Mouse (Mus musculus) hindbrain, embryonic 14.5 days (tissue): ENCODE results near the gene Jak1. TPM values are rescaled to one million over a fixed set of nuclear protein-coding genes. Genes with fewer than 3 reads are reported as not detected.
"Not testable (repeated sequence)": the region's sequence is repeated elsewhere in the genome, so short reads cannot be mapped to it uniquely, and the experiment has no call there.

Experiments
- ATAC-seq: fragments of 200-750 bp; cut with Nextera tagmentation; 2 replicates; pipeline ENCODE4 v1.8.0; 2017; ENCODE audit warnings: moderate number of reproducible peaks, mild to moderate bottlenecking, moderate TSS enrichment, moderate library complexity; ENCODE audit not compliant: low FRiP score
- DNase-seq: peaks from one replicate; pipeline ENCODE4 v3.0.0-alpha.2; 2015; ENCODE audit warnings: low spot score
- H3K27ac ChIP-seq: fragments of 300-500 bp; sonication (generic); 2 replicates; pipeline ENCODE4 v1.5.1; 2014; ENCODE audit warnings: mild to moderate bottlenecking, moderate library complexity
- H3K27me3 ChIP-seq: fragments of 300-500 bp; sonication (generic); 2 replicates; pipeline ENCODE4 v1.6.1; 2014; ENCODE audit warnings: mild to moderate bottlenecking, low read length, mixed read lengths; ENCODE audit not compliant: control insufficient read depth, insufficient read depth
- H3K36me3 ChIP-seq: fragments of 300-500 bp; sonication (generic); replicated peaks from 2 replicates; pipeline ENCODE4 v1.6.1; 2014; ENCODE audit not compliant: control insufficient read depth, insufficient read depth
- H3K4me1 ChIP-seq: fragments of 300-500 bp; sonication (generic); replicated peaks from 2 replicates; pipeline ENCODE4 v1.6.1; 2014; ENCODE audit warnings: antibody characterized with exemption, low read length, mixed read lengths; ENCODE audit not compliant: control insufficient read depth, insufficient read depth
- H3K4me2 ChIP-seq: fragments of 300-500 bp; sonication (generic); replicated peaks from 2 replicates; pipeline ENCODE4 v1.6.1; 2014; ENCODE audit warnings: mild to moderate bottlenecking, moderate library complexity
- H3K4me3 ChIP-seq: fragments of 300-500 bp; sonication (generic); replicated peaks from 2 replicates; pipeline ENCODE4 v1.5.1; 2014; ENCODE audit warnings: mild to moderate bottlenecking, low read length
- H3K9ac ChIP-seq: fragments of 300-500 bp; sonication (generic); 2 replicates; pipeline ENCODE4 v1.6.1; 2014
- H3K9me3 ChIP-seq: fragments of 300-500 bp; sonication (generic); 2 replicates; pipeline ENCODE4 v1.6.1; 2016; ENCODE audit warnings: low read length; ENCODE audit not compliant: control insufficient read depth
- WGBS: fragments of 180-500 bp; shearing (Covaris S2); extraction: QIAGEN DNeasy Blood & Tissue Kit; methylation state at CpG from one replicate; pipeline ENCODE4 v1.1.7; 2014; 5-methylcytosine and 5-hydroxymethylcytosine counted together
- polyA plus RNA-seq: library from polyadenylated mRNA; unstranded; fragments of >200 nt; fragmentation: Nextera tagmentation; extraction: Ambion mirVana; gene quantifications from 2 replicates; pipeline ENCODE4 v1.2.1, GENCODE M21; 2014

Gene Jak1
- polyA plus RNA-seq, 1 experiment from 2014 or later = 100 TPM

DNA sequence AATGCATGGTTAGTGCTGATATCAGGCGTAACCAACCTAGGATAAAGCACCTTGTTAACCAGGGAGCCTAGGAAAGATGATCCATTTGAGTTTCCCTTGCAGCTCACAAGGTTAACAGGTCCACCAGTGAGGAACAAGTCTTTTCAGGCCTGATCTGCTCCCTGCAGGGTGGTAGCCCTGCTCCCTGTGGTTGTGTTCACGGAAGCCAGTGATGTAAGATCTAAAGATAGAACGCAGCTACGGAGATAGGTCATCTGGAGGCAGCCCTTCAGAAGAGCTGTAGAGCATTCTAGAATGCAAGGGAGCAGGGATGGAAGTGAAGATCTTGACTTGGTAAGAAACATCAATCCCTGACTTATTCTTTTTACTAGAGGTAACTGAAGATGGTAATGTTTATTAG is 18.9 kb upstream of the Jak1 start:
- no peak overlapping the region for H3K4me3 ChIP-seq
- H3K4me1 ChIP-seq = no peaks in the 10 kb centered on the region
- 71% methylated on average over 4 of the region's 4 CpGs for WGBS
- no peaks in the 10 kb centered on the region for H3K27me3 ChIP-seq
- no peak overlapping the region for H3K9ac ChIP-seq
- ATAC-seq = no peak
- H3K4me2 ChIP-seq = no peak overlapping the region
- H3K9me3 ChIP-seq = no peaks in the 10 kb centered on the region
- H3K36me3 ChIP-seq = no peaks in the 10 kb centered on the region
- DNase-seq = no peak
- H3K27ac ChIP-seq = no peak overlapping the region

DNA sequence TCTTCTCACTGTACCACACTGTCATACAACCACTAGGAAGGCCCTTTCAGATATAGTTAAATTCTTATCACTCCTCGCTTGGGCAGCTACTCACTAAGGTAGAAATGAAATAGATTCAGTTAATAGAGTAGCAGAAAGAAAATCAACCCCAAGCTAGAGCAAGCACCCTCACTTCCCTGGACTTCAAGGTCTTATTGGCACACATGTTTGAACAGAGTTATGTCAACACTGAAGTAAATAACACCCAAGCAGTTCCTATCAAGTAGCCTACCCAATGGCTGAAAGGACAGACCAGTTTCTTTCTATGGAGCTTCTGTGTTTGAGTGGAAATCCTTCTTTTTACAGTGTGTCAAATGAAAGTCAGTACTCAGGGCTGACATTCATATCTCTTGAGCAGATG is 17.2 kb upstream of the Jak1 start:
- ATAC-seq (no peak), DNase-seq (no peak)
- no peak overlapping the region for H3K4me2 ChIP-seq
- H3K9me3 ChIP-seq = no peaks in the 10 kb centered on the region
- H3K9ac ChIP-seq = no peak overlapping the region
- H3K36me3 ChIP-seq = no peaks in the 10 kb centered on the region
- H3K27ac ChIP-seq = no peak overlapping the region
- no peak overlapping the region for H3K4me3 ChIP-seq
- 89% methylated on average over 1 of the region's 1 CpGs for WGBS
- H3K27me3 ChIP-seq = no peaks in the 10 kb centered on the region
- H3K4me1 ChIP-seq = no peaks in the 10 kb centered on the region

DNA sequence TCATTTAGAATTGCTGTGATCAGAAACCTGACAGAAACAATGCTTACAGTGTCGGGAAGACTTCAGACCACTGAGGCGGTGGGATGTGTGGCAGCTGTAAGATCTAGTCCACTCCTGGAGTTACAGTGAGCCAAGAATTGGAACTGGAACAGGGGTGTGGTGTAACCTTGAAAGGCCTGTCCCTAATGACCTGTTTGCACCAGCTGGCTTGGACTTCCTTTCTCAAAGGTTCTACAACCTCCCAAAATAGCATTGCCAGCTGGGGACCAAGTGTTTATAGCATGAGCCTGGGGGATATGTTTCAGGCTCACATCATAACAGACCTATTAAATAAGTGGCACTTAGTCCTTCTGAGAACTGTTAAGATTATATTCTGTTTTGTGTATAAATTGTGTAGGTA is 15.0 kb upstream of the Jak1 start:
- Histone ChIP-seq H3K9ac (no peak overlapping the region), H3K4me3 (no peak overlapping the region), H3K27ac (no peak overlapping the region), H3K9me3 (no peaks in the 10 kb centered on the region), H3K4me1 (no peaks in the 10 kb centered on the region), H3K4me2 (no peak overlapping the region), H3K27me3 (no peaks in the 10 kb centered on the region), H3K36me3 (no peaks in the 10 kb centered on the region)
- 79% methylated on average over 2 of the region's 2 CpGs for WGBS
- ATAC-seq = no peak
- DNase-seq = no peak

DNA sequence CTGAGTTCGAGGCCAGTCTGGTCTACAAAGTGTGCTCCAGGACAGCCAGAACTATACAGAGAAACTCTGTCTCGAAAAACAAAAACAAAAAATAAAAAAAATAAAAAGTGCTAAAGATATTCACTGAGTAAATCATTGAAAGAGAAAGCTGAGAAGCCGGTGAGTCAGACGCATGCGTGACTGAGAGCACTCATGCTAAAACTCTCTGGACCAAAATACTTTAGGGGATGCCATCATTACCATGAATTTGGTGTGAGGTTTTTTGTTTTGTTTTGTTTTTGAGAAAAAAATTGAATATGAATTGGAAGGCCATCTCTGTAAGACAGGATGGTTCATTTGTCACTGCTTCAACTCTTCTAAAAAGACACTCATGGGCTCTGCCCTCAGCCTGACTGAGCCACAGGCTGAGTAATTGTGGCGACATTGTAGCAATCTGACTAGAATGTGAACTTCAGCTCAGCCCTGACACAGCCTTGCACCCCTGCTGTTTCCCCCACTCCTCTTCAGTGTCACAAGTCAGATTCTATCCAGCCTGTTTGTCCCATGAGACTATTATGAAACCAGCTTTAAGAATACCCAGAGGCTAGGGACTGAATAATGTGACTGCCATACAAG is 11.5 kb upstream of the Jak1 start:
- Histone ChIP-seq H3K4me1 (no peaks in the 10 kb centered on the region), H3K27me3 (no peaks in the 10 kb centered on the region), H3K4me2 (no peak overlapping the region), H3K36me3 (no peaks in the 10 kb centered on the region), H3K9me3 (no peaks in the 10 kb centered on the region), H3K9ac (no peak overlapping the region), H3K27ac (no peak overlapping the region), H3K4me3 (no peak overlapping the region)
- WGBS = 78% methylated on average over 6 of the region's 6 CpGs
- ATAC-seq = no peak
- no peak for DNase-seq

DNA sequence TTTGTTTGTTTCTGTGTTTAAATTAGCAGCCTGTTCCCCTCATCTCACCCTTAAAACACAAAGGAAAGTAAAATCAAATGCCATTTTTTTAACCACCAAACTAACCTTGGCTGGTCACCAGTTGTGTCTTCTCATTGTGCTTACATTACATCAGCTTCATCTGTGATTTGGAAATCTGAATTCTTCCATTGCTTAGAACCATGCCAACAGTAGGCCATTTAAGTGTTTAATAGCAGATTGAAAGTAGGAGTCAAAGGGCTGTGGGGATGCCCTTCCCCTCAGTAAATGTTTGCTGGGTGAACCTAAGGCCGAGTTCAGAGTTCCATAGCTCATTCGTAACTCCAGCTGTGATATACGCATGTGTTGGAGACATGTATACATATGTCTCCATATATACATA is 10.8 kb upstream of the Jak1 start:
- H3K9me3 ChIP-seq = no peaks in the 10 kb centered on the region
- no peak overlapping the region for H3K9ac ChIP-seq
- H3K4me2 ChIP-seq = no peak overlapping the region
- H3K27ac ChIP-seq = no peak overlapping the region
- WGBS = 92% methylated on average over 3 of the region's 3 CpGs
- no peaks in the 10 kb centered on the region for H3K36me3 ChIP-seq
- no peaks in the 10 kb centered on the region for H3K27me3 ChIP-seq
- H3K4me3 ChIP-seq = no peak overlapping the region
- H3K4me1 ChIP-seq = no peaks in the 10 kb centered on the region
- DNase-seq (no peak), ATAC-seq (no peak)

DNA sequence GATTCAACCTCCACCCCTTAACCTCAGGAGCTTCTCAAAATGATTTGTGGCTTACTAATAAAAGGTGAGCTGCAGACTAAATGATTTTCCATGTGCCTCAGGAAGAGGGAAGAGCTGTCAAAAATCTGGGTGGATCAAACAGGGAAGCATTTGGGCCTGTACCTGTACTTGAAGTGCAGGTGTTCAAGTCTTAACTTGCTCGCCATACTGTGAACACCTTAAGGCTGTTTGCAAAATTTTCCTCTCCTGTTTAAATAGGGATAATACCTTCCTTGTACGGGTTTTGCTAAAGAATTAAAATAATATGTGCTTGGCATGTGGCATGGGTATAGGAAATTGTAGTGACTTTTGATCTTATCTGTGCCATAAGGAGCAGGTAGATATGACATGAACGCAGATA is 5.7 kb upstream of the Jak1 start:
- H3K4me3 ChIP-seq = no peak overlapping the region
- no peaks in the 10 kb centered on the region for H3K27me3 ChIP-seq
- WGBS = 91% methylated on average over 3 of the region's 3 CpGs
- no peak for ATAC-seq
- H3K4me1 ChIP-seq = no peaks in the 10 kb centered on the region
- no peak overlapping the region for H3K27ac ChIP-seq
- no peaks in the 10 kb centered on the region for H3K36me3 ChIP-seq
- H3K9me3 ChIP-seq = no peaks in the 10 kb centered on the region
- no peak overlapping the region for H3K4me2 ChIP-seq
- no peak overlapping the region for H3K9ac ChIP-seq
- DNase-seq = no peak

DNA sequence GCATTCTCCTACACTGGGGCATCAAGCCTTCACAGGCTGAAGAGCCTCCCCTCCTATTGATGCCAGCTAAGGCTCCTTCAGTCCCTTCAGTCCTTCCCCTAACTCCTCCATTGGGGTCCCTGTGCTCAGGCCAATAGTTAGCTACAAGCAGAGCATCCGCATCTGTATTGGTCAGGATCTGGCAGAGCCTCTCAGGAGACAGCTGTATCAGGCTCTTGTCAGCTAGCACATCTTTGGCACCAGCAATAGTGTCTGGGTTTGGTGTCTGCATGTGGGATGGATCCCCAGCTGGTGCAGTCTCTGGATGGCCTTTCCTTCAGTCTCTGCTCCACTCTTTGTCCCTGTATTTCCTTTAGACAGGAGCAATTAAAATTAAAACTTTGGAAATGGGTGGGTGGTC is 3.4 kb upstream of the Jak1 start:
- not testable (repeated sequence) for H3K9me3 ChIP-seq, ATAC-seq, H3K4me3 ChIP-seq, H3K36me3 ChIP-seq, DNase-seq, H3K27ac ChIP-seq, H3K27me3 ChIP-seq, H3K9ac ChIP-seq, H3K4me2 ChIP-seq, H3K4me1 ChIP-seq
- WGBS = 77% methylated on average over 1 of the region's 1 CpGs

DNA sequence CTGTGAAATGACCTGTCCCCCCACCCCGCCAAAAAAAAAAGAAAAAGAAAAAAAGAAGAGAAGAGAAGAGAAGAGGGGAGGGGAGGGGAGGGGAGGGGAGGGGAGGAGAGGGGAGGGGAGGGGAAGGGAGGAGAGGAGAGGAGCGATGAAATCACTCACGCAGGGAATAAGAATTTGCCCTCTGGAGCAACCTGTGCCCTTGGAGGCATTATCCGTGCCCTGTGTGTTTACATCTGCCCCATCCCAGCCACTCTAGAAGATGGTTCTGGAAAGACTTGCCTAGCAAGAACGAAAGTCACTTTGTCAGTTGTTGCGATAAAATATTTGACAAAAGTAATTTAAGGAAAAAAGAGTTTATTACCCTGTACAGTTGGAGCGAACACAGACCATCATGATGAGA is 441 bp upstream of the Jak1 start:
- peak overlapping the region; percentile 99 for H3K4me3 ChIP-seq
- H3K9ac ChIP-seq = no peak overlapping the region
- H3K4me1 ChIP-seq = peaks cover 8% of the 10 kb centered on the region; the same call in 1 of the 2 replicates
- no peaks in the 10 kb centered on the region for H3K27me3 ChIP-seq
- no peaks in the 10 kb centered on the region for H3K36me3 ChIP-seq
- no peaks in the 10 kb centered on the region for H3K9me3 ChIP-seq
- ATAC-seq (no peak), DNase-seq (no peak)
- 30% methylated on average over 6 of the region's 7 CpGs for whole genome bisulfite sequencing
- peak overlapping the region; percentile 74 for H3K4me2 ChIP-seq
- H3K27ac ChIP-seq = no peak overlapping the region

DNA sequence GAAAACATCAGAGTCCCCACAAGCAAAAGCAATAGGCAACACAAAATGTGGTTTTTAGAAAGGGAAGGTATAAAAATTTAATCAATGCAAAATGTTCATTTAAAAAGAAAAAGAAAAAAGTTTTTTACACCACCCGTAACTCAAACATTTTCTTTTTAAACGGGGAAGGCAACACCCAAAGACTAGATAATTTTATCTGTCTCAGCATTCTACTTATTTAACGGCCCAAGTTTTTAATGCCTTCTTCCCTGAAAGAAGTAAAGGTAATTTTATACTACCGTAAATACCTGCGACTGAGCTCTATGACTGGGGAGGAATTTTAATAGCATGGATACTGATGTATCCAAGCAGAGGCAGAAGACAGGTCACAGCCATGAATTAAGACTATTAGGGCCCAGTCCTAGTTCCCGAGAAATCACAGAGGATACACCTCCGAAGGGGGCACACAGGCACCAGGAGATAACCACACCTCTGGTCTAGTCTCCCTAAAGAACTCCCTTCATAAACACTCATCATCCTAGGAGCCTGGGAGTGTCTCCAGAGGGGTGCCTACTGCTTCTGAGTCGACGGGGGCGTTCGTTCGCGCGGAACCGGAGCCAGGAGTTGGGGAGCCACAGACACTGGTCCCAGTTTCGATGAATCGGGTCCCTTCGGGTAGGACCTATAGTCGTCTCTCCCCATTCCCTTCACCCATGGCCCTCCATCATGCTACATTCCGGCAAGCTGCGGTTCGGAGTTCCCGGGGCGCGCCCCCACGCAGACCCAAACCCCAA is 928 bp downstream of the Jak1 start:
- DNase-seq (no peak), ATAC-seq (peak; percentile 35)
- peak overlapping the region; percentile 83 for H3K27ac ChIP-seq
- H3K4me3 ChIP-seq = peak overlapping the region; percentile 99
- H3K9me3 ChIP-seq = no peaks in the 10 kb centered on the region
- H3K4me2 ChIP-seq = peak overlapping the region; percentile 74
- H3K36me3 ChIP-seq = no peaks in the 10 kb centered on the region
- peak overlapping the region; percentile 96 for H3K9ac ChIP-seq
- H3K4me1 ChIP-seq = peaks cover 8% of the 10 kb centered on the region; the same call in 1 of the 2 replicates
- 8% methylated on average over 26 of the region's 26 CpGs for WGBS
- H3K27me3 ChIP-seq = no peaks in the 10 kb centered on the region
